Mouse (Mus musculus): ENCODE measurements around the gene Gstm4.

DNA sequence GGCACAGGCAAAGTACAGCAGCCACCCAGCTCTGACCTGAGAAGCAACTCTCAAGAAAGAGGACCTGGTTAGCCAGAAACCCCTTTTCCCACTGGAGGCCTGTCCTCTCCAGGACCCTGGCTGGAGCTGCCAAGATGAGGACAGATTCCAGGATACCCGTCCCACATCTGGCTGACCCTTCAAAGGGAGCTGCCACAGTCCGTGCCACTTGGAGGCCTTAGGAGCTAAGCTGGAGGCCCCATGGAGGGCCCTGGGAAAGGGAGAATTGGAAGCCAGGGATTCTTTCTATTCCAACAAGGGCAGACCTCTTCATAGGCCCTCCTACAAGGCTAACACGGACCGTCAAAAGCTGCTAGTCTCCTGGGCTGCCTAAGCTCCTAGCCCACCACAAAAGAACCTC is 37.0 kb upstream of the Gstm4 start:
- TF ChIP-seq POLR2A (IDR thresholded peaks at IDR 0.05; ENCODE audit: extremely low read depth, insufficient read depth, low read length) (no peak), CTCF (IDR thresholded peaks at IDR 0.05; ENCODE audit: extremely low read depth, insufficient read depth, low read length) (no peak)

Data from cortical plate, adult 2 months (tissue).